In the genomic region with DNA sequence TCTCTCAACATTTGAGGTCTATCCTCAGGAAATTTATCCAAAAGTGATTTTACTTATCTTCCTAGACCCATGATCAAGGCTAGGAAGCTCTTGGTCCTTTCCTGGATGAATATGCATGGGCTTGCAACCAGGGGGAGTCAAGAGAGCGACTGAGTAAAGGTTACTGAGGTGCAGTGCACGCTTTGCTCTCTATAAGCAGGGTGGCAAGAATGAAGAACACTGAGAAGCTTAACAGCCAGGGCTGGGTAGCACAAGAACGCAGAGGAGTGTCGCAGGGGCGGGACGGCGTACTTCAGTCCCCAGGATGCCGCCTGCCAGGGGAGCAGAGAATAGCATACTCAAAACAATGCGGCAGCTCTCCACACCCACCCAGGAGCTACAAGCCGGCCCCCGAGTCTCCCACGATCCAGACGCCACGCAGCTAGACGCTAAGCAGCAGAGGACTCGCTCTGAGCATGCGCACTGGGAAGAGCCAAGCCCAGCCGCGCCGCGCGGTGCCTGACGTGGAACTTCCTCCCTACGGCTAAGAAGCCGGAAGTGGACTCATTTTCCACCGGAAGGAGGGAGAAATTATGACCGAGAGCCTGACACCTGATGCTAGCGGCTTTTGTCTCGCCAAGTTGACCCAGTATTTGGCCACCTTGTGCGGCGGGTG, we compare ENCODE assay signal across 1 mouse cellular context.
TF ChIP-seq lines count a peak whose summit lies in the region.

No protein-coding gene starts in this region.

TF ChIP-seq in MEL, 35 proteins besides CTCF, POLR2A, EP300 and RAD21 (continued from another document):
- TF ChIP-seq ZMIZ1 (IDR thresholded peaks at IDR 0.05; ENCODE audit: low read depth, low read length) = 0 out of 2 replicates have a peak, but pooled peaks have one; percentile 55
- TF ChIP-seq POLR2AphosphoS2 (IDR thresholded peaks at IDR 0.05; ENCODE audit: low read length) = peak; percentile 74
- peak; percentile 81 for TF ChIP-seq NRF1 (IDR thresholded peaks at IDR 0.05; ENCODE audit: insufficient read depth, low read depth, low read length, poor library complexity, severe bottlenecking)
- TF ChIP-seq NELFE (IDR thresholded peaks at IDR 0.05; ENCODE audit: low read depth, low read length) = peak; percentile 82
- TF ChIP-seq TAL1 (IDR thresholded peaks at IDR 0.05; ENCODE audit: low read length) = no peak
- TF ChIP-seq RCOR1 (IDR thresholded peaks at IDR 0.05; ENCODE audit: low read depth, low read length) = no peak
- TF ChIP-seq MEF2A (IDR thresholded peaks at IDR 0.05; ENCODE audit: extremely low read depth, insufficient replicate concordance, low read depth, low read length, poor library complexity, severe bottlenecking) = no peak
- no peak for TF ChIP-seq GATA1 (IDR thresholded peaks at IDR 0.05; ENCODE audit: low read depth, low read length)
- TF ChIP-seq USF1 (IDR thresholded peaks at IDR 0.05; ENCODE audit: low read depth, low read length) = no peak
- no peak for TF ChIP-seq CHD1 (IDR thresholded peaks at IDR 0.05; ENCODE audit: low read depth, low read length)
- no peak for TF ChIP-seq E2F4 (IDR thresholded peaks at IDR 0.05; ENCODE audit: borderline replicate concordance, low read depth, low read length)
- TF ChIP-seq GABPA (IDR thresholded peaks at IDR 0.05; ENCODE audit: low read depth, low read length) = no peak
- TF ChIP-seq MAX (IDR thresholded peaks at IDR 0.05; ENCODE audit: low read length) = 0 out of 2 replicates have a peak, but pooled peaks have one; percentile 21
- TF ChIP-seq MXI1 (IDR thresholded peaks at IDR 0.05; ENCODE audit: low read depth, low read length) = no peak; the same call in 1 of the 2 replicates
- TF ChIP-seq MAFK (IDR thresholded peaks at IDR 0.05; ENCODE audit: borderline replicate concordance, low read depth, low read length) = no peak
- no peak for TF ChIP-seq BHLHE40 (IDR thresholded peaks at IDR 0.05; ENCODE audit: borderline replicate concordance, low read depth, low read length)
- no peak for TF ChIP-seq ETS1 (IDR thresholded peaks at IDR 0.05; ENCODE audit: low read depth, low read length)
- no peak for TF ChIP-seq KAT2A (conservative IDR thresholded peaks at IDR 0.05; ENCODE audit: low read depth, low read length)
- TF ChIP-seq MAZ (IDR thresholded peaks at IDR 0.05; ENCODE audit: low read depth, low read length) = no peak
- TF ChIP-seq CHD2 (IDR thresholded peaks at IDR 0.05; ENCODE audit: low read length) = no peak
- TF ChIP-seq ZNF384 (IDR thresholded peaks at IDR 0.05; ENCODE audit: low read depth, low read length) = no peak
- TF ChIP-seq ZKSCAN1 (IDR thresholded peaks at IDR 0.05; ENCODE audit: low read depth, low read length) = no peak
- TF ChIP-seq MYB (IDR thresholded peaks at IDR 0.05; ENCODE audit: low read depth, low read length) = no peak
